Mouse (Mus musculus) heart, postnatal 0 days (tissue): Measurements from ENCODE around the gene Actr2. TPM values are rescaled to one million over a fixed set of nuclear protein-coding genes. Genes with fewer than 3 reads are reported as not detected.

Experiments
- ATAC-seq: fragments of 200-750 bp; cut with Nextera tagmentation; 2 replicates; pipeline ENCODE4 v1.8.0; 2017; ENCODE audit warnings: low read depth, moderate number of reproducible peaks, moderate library complexity; ENCODE audit not compliant: insufficient read depth
- DNase-seq: peaks from one replicate; pipeline ENCODE4 v3.0.0-alpha.2; 2016; ENCODE audit warnings: low spot score
- H3K27ac ChIP-seq: fragments of 300-500 bp; sonication (generic); 2 replicates; pipeline ENCODE4 v1.5.1; 2014; ENCODE audit warnings: low read depth, mild to moderate bottlenecking
- H3K27me3 ChIP-seq: fragments of 300-500 bp; sonication (generic); 2 replicates; pipeline ENCODE4 v1.6.1; 2014; ENCODE audit warnings: low read length, mixed read lengths; ENCODE audit not compliant: control insufficient read depth, insufficient read depth
- H3K36me3 ChIP-seq: fragments of 300-500 bp; sonication (generic); replicated peaks from 2 replicates; pipeline ENCODE4 v1.6.1; 2014; ENCODE audit warnings: low read length, mixed read lengths; ENCODE audit not compliant: control insufficient read depth, insufficient read depth
- H3K4me1 ChIP-seq: fragments of 300-500 bp; sonication (generic); 2 replicates; pipeline ENCODE4 v1.6.1; 2014; ENCODE audit warnings: antibody characterized with exemption; ENCODE audit not compliant: control insufficient read depth, insufficient read depth
- H3K4me2 ChIP-seq: fragments of 300-500 bp; sonication (generic); 2 replicates; pipeline ENCODE4 v1.6.1; 2014; ENCODE audit warnings: low read depth, mild to moderate bottlenecking, low read length, moderate library complexity
- H3K4me3 ChIP-seq: fragments of 300-500 bp; sonication (generic); 2 replicates; pipeline ENCODE4 v1.5.1; 2014; ENCODE audit warnings: low read depth, low read length
- H3K9ac ChIP-seq: fragments of 300-500 bp; sonication (generic); replicated peaks from 2 replicates; pipeline ENCODE4 v1.6.1; 2014; ENCODE audit warnings: low read depth, low read length, mixed read lengths
- H3K9me3 ChIP-seq: fragments of 300-500 bp; sonication (generic); replicated peaks from 2 replicates; pipeline ENCODE4 v1.6.1; 2016; ENCODE audit warnings: low read length; ENCODE audit not compliant: control insufficient read depth
- CTCF ChIP-seq: IDR thresholded peaks from 2 replicates; pipeline ENCODE4 v1.5.1; 2016; ENCODE audit warnings: antibody characterized with exemption, control low read depth, low read depth
- EP300 ChIP-seq: IDR thresholded peaks from 2 replicates; pipeline ENCODE4 v1.6.1; 2016; ENCODE audit warnings: antibody characterized with exemption, low read depth
- WGBS: fragments of 180-500 bp; shearing (Covaris S2); extraction: QIAGEN DNeasy Blood & Tissue Kit; methylation state at CpG from one replicate; pipeline ENCODE4 v1.1.7; 2014; 5-methylcytosine and 5-hydroxymethylcytosine counted together
- polyA plus RNA-seq: library from polyadenylated mRNA; unstranded; fragments of >200 nt; fragmentation: Nextera tagmentation; extraction: Ambion mirVana; gene quantifications from 2 replicates; pipeline ENCODE4 v1.2.1, GENCODE M21; 2015
- total RNA-seq: library from RNA; depleted of rRNA; stranded (reverse); fragments of >200 nt; gene quantifications from 2 replicates; pipeline ENCODE4 v1.2.3, GENCODE M21; 2014; ENCODE audit warnings: low replicate concordance; rRNA removed

Gene Actr2
- total and polyA plus RNA-seq, 2 experiments from 2014 or later, result 25.2 to 59.7 TPM

DNA sequence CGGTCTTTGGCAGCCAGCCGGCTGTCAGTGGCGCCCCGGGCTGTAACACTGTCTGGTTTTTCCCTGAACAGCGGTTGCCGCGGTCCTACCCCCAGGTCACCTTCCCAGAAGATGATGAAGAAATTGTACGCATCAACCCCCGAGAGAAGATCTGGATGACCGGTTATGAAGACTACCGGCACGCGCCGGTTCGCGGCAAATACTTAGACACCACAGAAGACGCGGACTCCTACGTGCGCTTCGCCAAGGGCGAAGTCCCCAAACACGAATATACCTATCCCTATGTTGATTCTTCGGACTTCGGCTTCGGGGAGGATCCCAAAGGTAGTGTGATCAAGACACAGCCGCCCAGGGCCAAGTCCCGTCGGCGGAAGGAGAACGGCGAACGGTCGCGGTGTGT lies 92.0 kb downstream of the Actr2 start:
- TF ChIP-seq EP300 (no peak), CTCF (no peak)
- H3K4me1 ChIP-seq, result no peaks in the 10 kb centered on the region
- H3K4me3 ChIP-seq, result no peak overlapping the region
- peaks cover 16% of the 10 kb centered on the region for H3K9me3 ChIP-seq
- H3K4me2 ChIP-seq, result no peak overlapping the region
- H3K36me3 ChIP-seq, result peaks cover 68% of the 10 kb centered on the region
- no peak overlapping the region for H3K9ac ChIP-seq
- ATAC-seq (no peak), DNase-seq (no peak)
- WGBS, result 98% methylated on average over 35 of the region's 35 CpGs
- H3K27ac ChIP-seq, result no peak overlapping the region
- H3K27me3 ChIP-seq, result no peaks in the 10 kb centered on the region

GRCm38 (mm10) chr11:20018905-20019304 lies 93.8 kb downstream of the Actr2 start:
- no peak overlapping the region for H3K27ac ChIP-seq
- no peak overlapping the region for H3K9ac ChIP-seq
- WGBS, result 98% methylated on average over 2 of the region's 2 CpGs
- no peak for ATAC-seq
- peaks cover 16% of the 10 kb centered on the region for H3K9me3 ChIP-seq
- H3K4me2 ChIP-seq, result no peak overlapping the region
- no peak overlapping the region for H3K4me3 ChIP-seq
- H3K36me3 ChIP-seq, result peaks cover 59% of the 10 kb centered on the region
- no peaks in the 10 kb centered on the region for H3K27me3 ChIP-seq
- DNase-seq, result no peak
- TF ChIP-seq EP300 (no peak), CTCF (no peak)
- H3K4me1 ChIP-seq, result no peaks in the 10 kb centered on the region

DNA sequence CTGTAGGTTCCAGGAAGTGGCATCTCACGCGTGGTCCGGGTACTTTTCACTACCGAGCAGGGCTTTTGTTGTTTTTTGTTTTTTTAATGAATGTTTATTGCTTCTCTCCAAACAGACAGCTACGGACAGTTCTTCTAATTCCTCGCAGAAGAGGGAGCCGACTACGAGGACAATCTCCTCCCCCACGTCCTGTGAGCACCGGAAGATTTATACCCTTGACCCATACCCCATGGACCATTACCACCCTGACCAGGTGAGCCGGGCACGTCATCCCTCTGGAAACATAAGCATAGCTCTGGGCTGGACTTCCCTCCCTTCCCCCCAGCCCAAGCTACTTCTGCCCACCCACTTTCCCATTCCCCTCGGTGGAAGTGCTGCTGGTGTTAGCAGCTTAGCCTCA lies 94.8 kb downstream of the Actr2 start:
- H3K9ac ChIP-seq, result no peak overlapping the region
- no peak overlapping the region for H3K4me2 ChIP-seq
- no peak for DNase-seq
- H3K27me3 ChIP-seq, result no peaks in the 10 kb centered on the region
- peaks cover 16% of the 10 kb centered on the region for H3K9me3 ChIP-seq
- peaks cover 59% of the 10 kb centered on the region for H3K36me3 ChIP-seq
- H3K27ac ChIP-seq, result no peak overlapping the region
- WGBS, result 98% methylated on average over 13 of the region's 13 CpGs
- H3K4me1 ChIP-seq, result no peaks in the 10 kb centered on the region
- TF ChIP-seq EP300, result no peak
- no peak for TF ChIP-seq CTCF
- H3K4me3 ChIP-seq, result no peak overlapping the region
- no peak for ATAC-seq

DNA sequence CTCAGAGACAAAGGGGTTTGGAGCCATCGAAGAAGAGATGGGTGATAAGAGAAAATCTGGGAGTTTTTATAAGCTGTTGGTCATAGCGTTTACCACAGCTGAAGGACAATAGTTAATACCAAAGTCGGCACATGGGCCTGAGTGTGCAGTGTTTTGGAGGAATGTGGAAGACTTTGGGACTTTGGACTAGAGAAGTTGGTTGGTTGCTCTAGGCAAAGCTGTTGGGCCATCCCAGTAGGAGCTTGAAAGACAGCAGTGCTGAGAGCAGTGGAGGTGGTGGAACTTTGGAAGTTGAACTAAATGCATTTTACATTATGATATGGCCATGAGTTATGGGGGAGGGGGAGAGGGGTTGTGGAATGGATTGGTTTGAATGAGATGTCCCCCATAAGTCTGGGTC lies 99.3 kb downstream of the Actr2 start:
- ATAC-seq, result no peak
- WGBS, result 92% methylated on average over 3 of the region's 3 CpGs

More for the DNA sequence above, 99.3 kb downstream of the Actr2 start:
- Histone ChIP-seq H3K27me3 (no peaks in the 10 kb centered on the region), H3K36me3 (peaks cover 35% of the 10 kb centered on the region), H3K9me3 (no peaks in the 10 kb centered on the region), H3K27ac (no peak overlapping the region), H3K9ac (no peak overlapping the region), H3K4me1 (peaks cover 12% of the 10 kb centered on the region), H3K4me2 (no peak overlapping the region), H3K4me3 (no peak overlapping the region)
- DNase-seq, result no peak
- TF ChIP-seq EP300, result no peak
- no peak for TF ChIP-seq CTCF

Other genes with a start within 250 kb of the Actr2 start
- gene Spred2, start 188.5 kb downstream of the Actr2 start, total RNA-seq, result 7.5 and 8.2 TPM in 2 replicates
- gene Spred2, start 188.5 kb downstream of the Actr2 start, polyA plus RNA-seq, result 3.2 TPM in 2 replicates
- gene Rab1a, start 88.5 kb upstream of the Actr2 start, total RNA-seq, result 55.8 and 73.9 TPM in 2 replicates
- 219 and 226 TPM in 2 replicates for gene Rab1a, start 88.5 kb upstream of the Actr2 start, polyA plus RNA-seq
- gene Cep68, start 136.5 kb upstream of the Actr2 start, total RNA-seq, result 53.8 and 56.2 TPM in 2 replicates
- gene Cep68, start 136.5 kb upstream of the Actr2 start, polyA plus RNA-seq, result 20.3 and 21.0 TPM in 2 replicates
- 6.4 and 11.0 TPM in 2 replicates for gene Slc1a4, start 219.8 kb upstream of the Actr2 start, total RNA-seq
- gene Slc1a4, start 219.8 kb upstream of the Actr2 start, polyA plus RNA-seq, result 2.4 and 2.7 TPM in 2 replicates